Mouse (Mus musculus): ENCODE data around the gene Pomt1. TPM values are rescaled to one million over a fixed set of nuclear protein-coding genes. Genes with fewer than 3 reads are reported as not detected.

The Pomt1 gene
- total and polyA plus RNA-seq, 3 experiments: 13.6 to 16.7 (median 16.0) TPM

DNA sequence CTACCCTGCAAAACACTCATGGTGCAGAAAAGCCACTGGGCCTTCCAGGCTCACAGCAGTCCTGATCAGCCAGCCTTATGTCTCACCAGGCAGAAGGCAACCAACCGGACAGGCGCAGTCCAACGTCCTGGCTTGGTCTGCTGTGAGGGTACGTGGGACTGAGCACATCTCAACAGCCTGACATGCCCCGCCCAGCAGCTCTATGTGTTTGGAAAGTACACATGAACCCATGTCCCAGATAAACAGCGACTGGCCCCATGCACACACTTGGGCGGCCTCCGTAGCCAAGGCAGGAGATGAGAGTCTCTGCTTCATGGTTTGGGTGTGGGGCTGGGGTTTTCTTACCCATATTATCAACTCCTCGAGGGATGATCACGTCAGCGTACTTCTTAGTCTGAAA is 19.9 kb downstream of the Pomt1 start:
- no peaks in the 10 kb centered on the region for H3K27me3 ChIP-seq (replicated peaks)
- no peak for DNase-seq (ENCODE audit: extremely low read depth)
- no peaks in the 10 kb centered on the region for H3K9me3 ChIP-seq (replicated peaks; ENCODE audit: low read length)
- H3K9ac ChIP-seq (ENCODE audit: insufficient read depth, low read depth): no peak overlapping the region
- H3K4me3 ChIP-seq (replicated peaks in 1 of 3; ENCODE audit: low read depth in 2 of 3, low read length in 2 of 3, poor library complexity in 1 of 3): no peak overlapping the region
- in situ Hi-C loops (cut with MboI; ENCODE audit: low pct_ligation_motif_present, low pct_unique_long_range_greater_than_20kb, low sequenced_read_pairs) (no loop called here), dilution Hi-C loops (cut with MboI; ENCODE audit: extremely low pct_ligation_motif_present, extremely low pct_unique_long_range_greater_than_20kb, low sequenced_read_pairs) (no loop called here)
- H3K27ac ChIP-seq (ENCODE audit: insufficient read depth, low read depth): no peak overlapping the region
- TF ChIP-seq ZC3H11A (IDR thresholded peaks at IDR 0.05; ENCODE audit: low read depth, low read length): no peak
- TF ChIP-seq MXI1 (IDR thresholded peaks at IDR 0.05; ENCODE audit: low read depth, low read length): no peak
- TF ChIP-seq NELFE (IDR thresholded peaks at IDR 0.05; ENCODE audit: low read depth, low read length): no peak
- no peak for TF ChIP-seq BHLHE40 (IDR thresholded peaks at IDR 0.05; ENCODE audit: low read depth, low read length)
- TF ChIP-seq MEF2A (IDR thresholded peaks at IDR 0.05; ENCODE audit: borderline replicate concordance, low read depth, low read length): no peak
- no peak for TF ChIP-seq USF2 (conservative IDR thresholded peaks at IDR 0.05; ENCODE audit: low read depth, low read length)
- no peak for TF ChIP-seq PAX5 (IDR thresholded peaks at IDR 0.05; ENCODE audit: low read length)
- TF ChIP-seq SMC3 (IDR thresholded peaks at IDR 0.05; ENCODE audit: low read depth, low read length): no peak
- no peak for TF ChIP-seq USF1 (IDR thresholded peaks at IDR 0.05; ENCODE audit: low read depth, low read length)
- TF ChIP-seq ETS1 (conservative IDR thresholded peaks at IDR 0.05; ENCODE audit: low read depth, low read length): no peak
- no peak for TF ChIP-seq ZNF384 (IDR thresholded peaks at IDR 0.05; ENCODE audit: low read depth, low read length)
- TF ChIP-seq MAFK (IDR thresholded peaks at IDR 0.05; ENCODE audit: insufficient replicate concordance, low read length): no peak
- no peak for TF ChIP-seq UBTF (IDR thresholded peaks at IDR 0.05; ENCODE audit: low read depth, low read length)
- no peak for TF ChIP-seq TCF12 (IDR thresholded peaks at IDR 0.05; ENCODE audit: low read depth, low read length)
- no peak for TF ChIP-seq IRF4 (IDR thresholded peaks at IDR 0.05; ENCODE audit: low read depth, low read length)
- TF ChIP-seq HCFC1 (IDR thresholded peaks at IDR 0.05; ENCODE audit: low read depth, low read length): no peak
- TF ChIP-seq NRF1 (IDR thresholded peaks at IDR 0.05; ENCODE audit: low read depth, low read length): no peak
- TF ChIP-seq RCOR1 (conservative IDR thresholded peaks at IDR 0.05; ENCODE audit: low read depth, low read length): no peak
- H3K4me1 ChIP-seq (ENCODE audit: control insufficient read depth in 1 of 2, insufficient read depth in 2 of 2): peaks cover 0 to 14% of the 10 kb centered on the region in 2 experiments; a peak in 2 of 4 replicates
- H3K36me3 ChIP-seq (replicated peaks in 1 of 2; ENCODE audit: control insufficient read depth in 1 of 2, insufficient read depth in 1 of 2, low read length in 1 of 2): peaks cover 65 to 66% of the 10 kb centered on the region in 2 experiments
- H3K4me2 ChIP-seq (ENCODE audit: insufficient read depth, low read depth, poor library complexity, severe bottlenecking): no peak overlapping the region
- H3K79me2 ChIP-seq (replicated peaks; ENCODE audit: control insufficient read depth, extremely low read depth, insufficient read depth, poor library complexity, severe bottlenecking): peaks cover 10% of the 10 kb centered on the region

GRCm38 (mm10) chr2:32258887-32259533 is 22.6 kb downstream of the Pomt1 start:
- Histone ChIP-seq H3K4me3 (replicated peaks in 1 of 3; ENCODE audit: low read depth in 2 of 3, low read length in 2 of 3, poor library complexity in 1 of 3) (peak overlapping the region; percentile 58 to 91 (median 87)), H3K4me2 (ENCODE audit: insufficient read depth, low read depth, poor library complexity, severe bottlenecking) (peak overlapping the region; percentile 78), H3K9me3 (replicated peaks; ENCODE audit: low read length) (no peaks in the 10 kb centered on the region), H3K27me3 (replicated peaks) (no peaks in the 10 kb centered on the region), H3K79me2 (replicated peaks; ENCODE audit: control insufficient read depth, extremely low read depth, insufficient read depth, poor library complexity, severe bottlenecking) (peaks cover 10% of the 10 kb centered on the region), H3K36me3 (replicated peaks in 1 of 2; ENCODE audit: control insufficient read depth in 1 of 2, insufficient read depth in 1 of 2, low read length in 1 of 2) (peaks cover 39 to 40% of the 10 kb centered on the region in 2 experiments), H3K4me1 (ENCODE audit: control insufficient read depth in 1 of 2, insufficient read depth in 2 of 2) (peaks cover 0 to 14% of the 10 kb centered on the region in 2 experiments; a peak in 2 of 4 replicates), H3K27ac (ENCODE audit: insufficient read depth, low read depth) (no peak overlapping the region), H3K9ac (ENCODE audit: insufficient read depth, low read depth) (peak overlapping the region; percentile 76)
- TF ChIP-seq KAT2A (IDR thresholded peaks at IDR 0.05; ENCODE audit: insufficient replicate concordance, low read length): no peak
- TF ChIP-seq RCOR1 (conservative IDR thresholded peaks at IDR 0.05; ENCODE audit: low read depth, low read length): no peak
- no peak for TF ChIP-seq MXI1 (IDR thresholded peaks at IDR 0.05; ENCODE audit: low read depth, low read length)
- no peak for TF ChIP-seq IRF4 (IDR thresholded peaks at IDR 0.05; ENCODE audit: low read depth, low read length)
- TF ChIP-seq GABPA (IDR thresholded peaks at IDR 0.05; ENCODE audit: insufficient replicate concordance, low read depth, low read length): no peak
- TF ChIP-seq BHLHE40 (IDR thresholded peaks at IDR 0.05; ENCODE audit: low read depth, low read length): no peak
- no peak for TF ChIP-seq ELF1 (IDR thresholded peaks at IDR 0.05; ENCODE audit: low read depth, low read length)
- TF ChIP-seq SMC3 (IDR thresholded peaks at IDR 0.05; ENCODE audit: low read depth, low read length): no peak
- TF ChIP-seq USF2 (conservative IDR thresholded peaks at IDR 0.05; ENCODE audit: low read depth, low read length): no peak
- no peak for TF ChIP-seq ZC3H11A (IDR thresholded peaks at IDR 0.05; ENCODE audit: low read depth, low read length)
- no peak for TF ChIP-seq PAX5 (IDR thresholded peaks at IDR 0.05; ENCODE audit: low read length)
- no peak for TF ChIP-seq MYC (IDR thresholded peaks at IDR 0.05; ENCODE audit: low read depth, low read length)
- TF ChIP-seq MEF2A (IDR thresholded peaks at IDR 0.05; ENCODE audit: borderline replicate concordance, low read depth, low read length): no peak
- no peak for TF ChIP-seq POLR2A (IDR thresholded peaks at IDR 0.05; ENCODE audit: low read depth, low read length)
- no peak for TF ChIP-seq JUN (IDR thresholded peaks at IDR 0.05; ENCODE audit: insufficient read depth, low read depth, low read length)
- no peak for TF ChIP-seq USF1 (IDR thresholded peaks at IDR 0.05; ENCODE audit: low read depth, low read length)
- no peak for TF ChIP-seq RAD21 (IDR thresholded peaks at IDR 0.05; ENCODE audit: low read depth, low read length)
- dilution Hi-C loops (cut with MboI; ENCODE audit: extremely low pct_ligation_motif_present, extremely low pct_unique_long_range_greater_than_20kb, low sequenced_read_pairs): no loop called here
- in situ Hi-C loops (cut with MboI; ENCODE audit: low pct_ligation_motif_present, low pct_unique_long_range_greater_than_20kb, low sequenced_read_pairs): no loop called here
- no peak for DNase-seq (ENCODE audit: extremely low read depth)

All from CH12.LX (cell line).